Mouse (Mus musculus) neural tube, embryonic 11.5 days (tissue): Measurements from ENCODE around the gene Mif4gd. TPM values are rescaled to one million over a fixed set of nuclear protein-coding genes. Genes with fewer than 3 reads are reported as not detected.

Experiments
- ATAC-seq: fragments of 200-750 bp; cut with Nextera tagmentation; 2 replicates; pipeline ENCODE4 v1.8.0; 2017; ENCODE audit warnings: moderate number of reproducible peaks, mild to moderate bottlenecking, moderate TSS enrichment, moderate library complexity; ENCODE audit not compliant: insufficient read depth, low FRiP score, low TSS enrichment
- DNase-seq: peaks from one replicate; pipeline ENCODE4 v3.0.0-alpha.2; 2015; ENCODE audit warnings: low spot score
- H3K27ac ChIP-seq: fragments of 300-500 bp; sonication (generic); 2 replicates; pipeline ENCODE4 v1.5.1; 2014; ENCODE audit warnings: low read depth, mild to moderate bottlenecking, low read length
- H3K27me3 ChIP-seq: fragments of 300-500 bp; sonication (generic); 2 replicates; pipeline ENCODE4 v1.6.1; 2014; ENCODE audit warnings: mild to moderate bottlenecking, low read length, mixed read lengths; ENCODE audit not compliant: control insufficient read depth, insufficient read depth
- H3K36me3 ChIP-seq: fragments of 300-500 bp; sonication (generic); 2 replicates; pipeline ENCODE4 v1.6.1; 2014; ENCODE audit warnings: mild to moderate bottlenecking, low read length, moderate library complexity, mixed read lengths; ENCODE audit not compliant: control insufficient read depth, insufficient read depth
- H3K4me1 ChIP-seq: fragments of 300-500 bp; sonication (generic); 2 replicates; pipeline ENCODE4 v1.6.1; 2014; ENCODE audit warnings: low read length, mixed read lengths; ENCODE audit not compliant: control insufficient read depth, insufficient read depth
- H3K4me2 ChIP-seq: fragments of 300-500 bp; sonication (generic); 2 replicates; pipeline ENCODE4 v1.6.1; 2014; ENCODE audit warnings: low read depth, mild to moderate bottlenecking, moderate library complexity
- H3K4me3 ChIP-seq: fragments of 300-500 bp; sonication (generic); 2 replicates; pipeline ENCODE4 v1.5.1; 2014; ENCODE audit warnings: low read depth, low read length
- H3K9ac ChIP-seq: fragments of 300-500 bp; sonication (generic); 2 replicates; pipeline ENCODE4 v1.6.1; 2014; ENCODE audit warnings: mild to moderate bottlenecking, low read length
- H3K9me3 ChIP-seq: fragments of 300-500 bp; sonication (generic); 2 replicates; pipeline ENCODE4 v1.6.1; 2016; ENCODE audit warnings: low read length; ENCODE audit not compliant: control insufficient read depth
- WGBS: fragments of 180-500 bp; shearing (Covaris S2); extraction: QIAGEN DNeasy Blood & Tissue Kit; methylation state at CpG from one replicate; pipeline ENCODE4 v1.1.7; 2014; 5-methylcytosine and 5-hydroxymethylcytosine counted together
- polyA plus RNA-seq: library from polyadenylated mRNA; unstranded; fragments of >200 nt; fragmentation: Nextera tagmentation; extraction: Ambion mirVana; gene quantifications from 2 replicates; pipeline ENCODE4 v1.2.1, GENCODE M21; 2014

The Mif4gd gene
- polyA plus RNA-seq, 1 experiment from 2014 or later, result 17.1 TPM

GRCm38 (mm10) chr11:115638498-115639409 lies 26.0 kb upstream of the Mif4gd start:
- WGBS, result 79% methylated on average over 5 of the region's 5 CpGs
- ATAC-seq, result no peak

DNA sequence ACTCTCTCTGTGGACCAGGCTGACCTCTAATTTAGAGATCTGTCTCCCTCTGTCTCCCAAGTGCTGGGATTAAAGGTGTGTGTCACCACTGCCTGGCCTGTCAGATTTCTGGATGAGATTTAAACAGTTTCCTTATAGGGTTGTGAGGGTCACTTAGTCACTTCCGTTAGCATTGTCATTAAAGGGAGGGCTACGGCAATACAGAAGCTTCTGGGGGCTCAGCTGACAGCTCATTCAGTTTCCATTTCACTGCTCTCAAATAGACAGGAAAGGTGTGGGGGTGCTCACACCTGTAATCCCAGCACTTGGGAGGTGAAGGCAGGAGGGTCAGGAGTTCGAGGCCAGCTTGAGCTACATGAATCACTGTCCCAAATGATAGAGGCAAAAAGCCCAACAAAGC lies 24.2 kb upstream of the Mif4gd start:
- Histone ChIP-seq H3K27me3 (no peaks in the 10 kb centered on the region), H3K9ac (no peak overlapping the region), H3K4me3 (no peak overlapping the region), H3K27ac (no peak overlapping the region), H3K4me1 (no peaks in the 10 kb centered on the region), H3K4me2 (no peak overlapping the region), H3K9me3 (no peaks in the 10 kb centered on the region), H3K36me3 (no peaks in the 10 kb centered on the region)
- WGBS, result 80% methylated on average over 3 of the region's 3 CpGs
- ATAC-seq (no peak), DNase-seq (no peak)

More at GRCm38 (mm10) chr11:115638498-115639409, 26.0 kb upstream of the Mif4gd start:
- Histone ChIP-seq H3K4me3 (no peak overlapping the region), H3K9me3 (no peaks in the 10 kb centered on the region), H3K4me2 (no peak overlapping the region), H3K27ac (no peak overlapping the region), H3K36me3 (no peaks in the 10 kb centered on the region), H3K4me1 (no peaks in the 10 kb centered on the region), H3K9ac (no peak overlapping the region), H3K27me3 (no peaks in the 10 kb centered on the region)
- no peak for DNase-seq

- H3K4me3 ChIP-seq, result no peak overlapping the region
- ATAC-seq (no peak), DNase-seq (no peak)
- no peaks in the 10 kb centered on the region for H3K9me3 ChIP-seq
- H3K27me3 ChIP-seq, result no peaks in the 10 kb centered on the region
- H3K27ac ChIP-seq, result no peak overlapping the region
- no peaks in the 10 kb centered on the region for H3K4me1 ChIP-seq
- no peaks in the 10 kb centered on the region for H3K36me3 ChIP-seq
- no peak overlapping the region for H3K9ac ChIP-seq
- WGBS, result 70% methylated on average over 8 of the region's 8 CpGs
- no peak overlapping the region for H3K4me2 ChIP-seq
Observed at GRCm38 (mm10) chr11:115635484-115635883, 22.7 kb upstream of the Mif4gd start.

DNA sequence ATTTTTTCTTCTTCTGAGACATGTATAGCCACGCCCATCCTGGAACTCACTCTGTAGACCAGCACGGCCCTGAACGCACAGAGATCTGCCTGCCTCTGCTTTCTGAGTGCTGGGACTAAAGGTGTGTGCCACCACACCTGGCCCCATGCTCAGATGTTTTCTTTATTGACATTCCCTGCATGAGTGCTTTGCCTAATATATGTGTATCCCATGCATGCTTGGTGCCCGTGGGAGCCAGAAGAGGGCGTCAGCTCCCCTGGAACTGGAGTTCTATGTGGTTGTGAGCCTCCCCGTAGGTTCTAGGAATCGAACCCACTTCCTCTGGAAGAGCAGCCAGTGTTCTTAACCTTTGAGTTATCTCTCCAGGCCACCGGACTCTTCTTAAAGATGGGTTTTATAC lies 22.3 kb upstream of the Mif4gd start:
- Histone ChIP-seq H3K27me3 (no peaks in the 10 kb centered on the region), H3K4me3 (no peak overlapping the region), H3K4me2 (no peak overlapping the region), H3K4me1 (no peaks in the 10 kb centered on the region), H3K36me3 (no peaks in the 10 kb centered on the region), H3K9ac (no peak overlapping the region), H3K27ac (no peak overlapping the region), H3K9me3 (no peaks in the 10 kb centered on the region)
- no peak for DNase-seq
- WGBS, result 86% methylated on average over 8 of the region's 8 CpGs
- no peak for ATAC-seq

DNA sequence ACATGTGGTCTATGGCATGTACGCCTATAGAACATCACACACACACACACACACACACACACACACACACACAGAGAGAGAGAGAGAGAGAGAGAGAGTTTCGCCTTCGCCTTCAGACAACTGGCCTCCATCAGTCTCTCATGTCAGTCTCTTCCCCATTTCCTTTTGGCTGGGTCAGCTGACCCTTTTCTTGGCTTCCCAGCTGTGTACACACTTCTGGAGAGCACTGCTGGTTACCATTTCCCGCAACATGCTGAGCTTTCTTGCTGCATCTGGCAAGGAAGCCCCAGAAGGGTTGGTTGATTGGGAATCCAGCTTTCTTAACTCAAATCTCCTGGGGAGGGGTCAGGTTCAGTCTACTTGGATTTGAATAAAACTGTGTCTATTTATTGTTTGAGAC lies 21.3 kb upstream of the Mif4gd start:
- no peak overlapping the region for H3K9ac ChIP-seq
- DNase-seq, result peak; percentile 45
- H3K9me3 ChIP-seq, result no peaks in the 10 kb centered on the region
- WGBS, result 73% methylated on average over 4 of the region's 4 CpGs
- no peak overlapping the region for H3K4me2 ChIP-seq
- no peaks in the 10 kb centered on the region for H3K27me3 ChIP-seq
- H3K27ac ChIP-seq, result no peak overlapping the region
- no peak for ATAC-seq
- H3K4me3 ChIP-seq, result no peak overlapping the region
- H3K4me1 ChIP-seq, result no peaks in the 10 kb centered on the region
- no peaks in the 10 kb centered on the region for H3K36me3 ChIP-seq

DNA sequence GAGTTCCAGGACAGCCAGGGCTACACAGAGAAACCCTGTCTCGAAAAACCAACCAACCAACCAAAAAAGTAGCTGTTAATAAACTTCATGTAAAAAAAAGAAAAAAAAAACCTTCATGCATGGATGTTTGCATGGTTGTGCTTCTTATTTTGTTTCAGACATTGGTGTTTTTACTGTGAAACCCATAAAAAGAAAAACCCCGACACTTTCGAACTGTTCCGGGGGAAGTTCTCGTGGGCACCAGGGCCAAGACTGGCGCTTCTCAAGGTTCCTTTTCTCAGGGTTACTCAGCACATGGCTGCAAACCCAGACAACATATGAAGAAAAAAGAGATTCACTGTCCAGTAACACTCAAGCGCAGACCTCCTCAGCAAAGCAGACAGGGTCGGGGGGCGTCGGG lies 20.1 kb upstream of the Mif4gd start:
- 85% methylated on average over 10 of the region's 10 CpGs for WGBS

DNA sequence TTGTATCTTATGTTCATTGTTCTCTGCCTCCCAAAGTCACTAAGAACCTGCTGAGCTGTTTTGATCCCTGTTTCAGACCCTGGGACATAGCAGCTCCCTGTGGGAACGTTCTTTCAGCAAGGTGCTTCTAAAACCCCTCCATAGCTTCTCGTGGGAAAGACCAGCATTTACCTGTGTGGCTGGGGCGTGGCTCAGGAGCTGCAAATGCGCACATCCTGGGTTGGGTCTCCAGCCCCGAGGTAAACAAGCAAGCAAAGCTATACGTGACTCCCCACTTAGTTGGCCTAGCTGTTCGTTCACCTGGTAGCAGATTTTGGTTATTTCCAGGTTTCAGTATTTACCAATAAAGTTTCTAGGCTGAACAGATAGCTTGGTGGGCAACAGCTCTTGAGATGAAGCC lies 19.5 kb upstream of the Mif4gd start:
- WGBS, result 73% methylated on average over 7 of the region's 7 CpGs
- DNase-seq (no peak), ATAC-seq (no peak)
- H3K4me1 ChIP-seq, result 0 out of 2 replicates have a peak, but pooled peaks cover under 1% of the 10 kb centered on the region
- H3K36me3 ChIP-seq, result no peaks in the 10 kb centered on the region
- H3K27me3 ChIP-seq, result no peaks in the 10 kb centered on the region
- H3K9ac ChIP-seq, result no peak overlapping the region
- no peaks in the 10 kb centered on the region for H3K9me3 ChIP-seq
- no peak overlapping the region for H3K4me3 ChIP-seq
- H3K27ac ChIP-seq, result no peak overlapping the region
- H3K4me2 ChIP-seq, result no peak overlapping the region

More for the DNA sequence above, 20.1 kb upstream of the Mif4gd start:
- no peaks in the 10 kb centered on the region for H3K4me1 ChIP-seq
- H3K4me2 ChIP-seq, result no peak overlapping the region
- no peaks in the 10 kb centered on the region for H3K9me3 ChIP-seq
- H3K27me3 ChIP-seq, result no peaks in the 10 kb centered on the region
- no peak for DNase-seq
- ATAC-seq, result no peak
- no peak overlapping the region for H3K27ac ChIP-seq
- H3K4me3 ChIP-seq, result no peak overlapping the region
- H3K36me3 ChIP-seq, result no peaks in the 10 kb centered on the region
- H3K9ac ChIP-seq, result no peak overlapping the region

GRCm38 (mm10) chr11:115631505-115631890 lies 18.7 kb upstream of the Mif4gd start:
- no peaks in the 10 kb centered on the region for H3K27me3 ChIP-seq
- H3K9me3 ChIP-seq, result no peaks in the 10 kb centered on the region
- H3K4me3 ChIP-seq, result no peak overlapping the region
- ATAC-seq (no peak), DNase-seq (no peak)
- 0 out of 2 replicates have a peak, but pooled peaks cover 2% of the 10 kb centered on the region for H3K4me1 ChIP-seq
- no peak overlapping the region for H3K27ac ChIP-seq
- H3K9ac ChIP-seq, result no peak overlapping the region
- H3K4me2 ChIP-seq, result no peak overlapping the region
- no peaks in the 10 kb centered on the region for H3K36me3 ChIP-seq
- 18% methylated on average over 3 of the region's 3 CpGs for WGBS
